Mouse (Mus musculus) C2C12 (cell line): ENCODE results near the gene Rgs19. TPM values are rescaled to one million over a fixed set of nuclear protein-coding genes. Genes with fewer than 3 reads are reported as not detected.

ENCODE experiments used
- H3K27me3 ChIP-seq: one replicate; pipeline ENCODE4 v1.6.1; 2011; ENCODE audit not compliant: control insufficient read depth, insufficient read depth, insufficient read length
- H3K36me3 ChIP-seq: one replicate; pipeline ENCODE4 v1.6.1; 2011; ENCODE audit not compliant: control insufficient read depth, insufficient read depth
- H3K4me3 ChIP-seq: one replicate; pipeline ENCODE4 v1.5.1; 2011; ENCODE audit warnings: mild to moderate bottlenecking, control low read depth; ENCODE audit not compliant: poor library complexity, insufficient read depth, severe bottlenecking
- H3K79me2 ChIP-seq: one replicate; pipeline ENCODE4 v1.6.1; 2011; ENCODE audit not compliant: control insufficient read depth, insufficient read depth
- H3K79me3 ChIP-seq: one replicate; pipeline ENCODE4 v1.6.1; 2011; ENCODE audit warnings: low read depth, control low read depth
- H3ac ChIP-seq: one replicate; pipeline ENCODE3; 2011; ENCODE audit warnings: low read depth; ENCODE audit not compliant: control insufficient read depth, insufficient read length
- CEBPB ChIP-seq: IDR thresholded peaks from one replicate; pipeline ENCODE4 v1.6.1; 2011; ENCODE audit warnings: low read depth, mild to moderate bottlenecking, control low read depth, moderate library complexity
- CTCF ChIP-seq: IDR thresholded peaks from one replicate; pipeline ENCODE4 v1.5.1; 2011; ENCODE audit not compliant: control insufficient read depth, insufficient read depth, insufficient read length
- FOSL1 ChIP-seq: IDR thresholded peaks from one replicate; pipeline ENCODE4 v1.8.0; 2011; ENCODE audit warnings: mild to moderate bottlenecking, low read length; ENCODE audit not compliant: poor library complexity, insufficient read depth, severe bottlenecking
- MAX ChIP-seq: IDR thresholded peaks from one replicate; pipeline ENCODE4 v1.6.1; 2011; ENCODE audit warnings: mild to moderate bottlenecking, control low read depth
- MYOD1 ChIP-seq: IDR thresholded peaks from one replicate; pipeline ENCODE4 v1.6.1; 2011; ENCODE audit warnings: low read depth; ENCODE audit not compliant: control insufficient read depth, insufficient read length
- MYOG ChIP-seq: IDR thresholded peaks from one replicate; pipeline ENCODE4 v1.6.1; 2011; ENCODE audit not compliant: control insufficient read depth, insufficient read length; ENCODE audit errors: extremely low read depth
- USF1 ChIP-seq: IDR thresholded peaks from one replicate; pipeline ENCODE4 v1.6.1; 2011; ENCODE audit warnings: low read depth, mild to moderate bottlenecking, control low read depth, moderate library complexity
- polyA plus RNA-seq: library from polyadenylated mRNA; unstranded; fragments of >200 nt; fragmentation: generic; extraction: Trizol; gene quantifications from one replicate; pipeline ENCODE4 v1.2.1, GENCODE M21; 2012; ENCODE audit warnings: missing spikeins

Rgs19 gene
- polyA plus RNA-seq, 1 experiment: 66.4 TPM

GRCm38 (mm10) chr2:181720061-181720460 lies 26.3 kb upstream of the Rgs19 start:
- no peaks in the 10 kb centered on the region for H3K79me3 ChIP-seq
- TF ChIP-seq MAX: no peak
- no peak for TF ChIP-seq FOSL1
- TF ChIP-seq USF1: no peak

GRCm38 (mm10) chr2:181716991-181717390 lies 23.2 kb upstream of the Rgs19 start:
- H3ac ChIP-seq: no peak overlapping the region
- no peaks in the 10 kb centered on the region for H3K79me2 ChIP-seq
- H3K4me3 ChIP-seq: no peak overlapping the region
- H3K79me3 ChIP-seq: no peaks in the 10 kb centered on the region
- H3K36me3 ChIP-seq: no peaks in the 10 kb centered on the region
- TF ChIP-seq MYOG (no peak), CEBPB (no peak), FOSL1 (no peak), MYOD1 (no peak), MAX (no peak), CTCF (no peak), USF1 (no peak)
- peaks cover 8% of the 10 kb centered on the region for H3K27me3 ChIP-seq

More at GRCm38 (mm10) chr2:181720061-181720460, 26.3 kb upstream of the Rgs19 start:
- Histone ChIP-seq H3K4me3 (no peak overlapping the region), H3K36me3 (no peaks in the 10 kb centered on the region), H3K79me2 (no peaks in the 10 kb centered on the region), H3ac (no peak overlapping the region), H3K27me3 (peaks cover 5% of the 10 kb centered on the region)

- no peak overlapping the region for H3K4me3 ChIP-seq
These were observed 21.6 kb upstream of the Rgs19 start for GRCm38 (mm10) chr2:181715382-181715781.

GRCm38 (mm10) chr2:181714903-181715326 lies 21.1 kb upstream of the Rgs19 start, which contains the start of gene Oprl1:
Oprl1 (plus strand) TSS chr2:181715016.
- H3K79me3 ChIP-seq: no peaks in the 10 kb centered on the region
- H3K79me2 ChIP-seq: no peaks in the 10 kb centered on the region
- H3ac ChIP-seq: no peak within 1 kb of the TSS
- H3K4me3 ChIP-seq: no peak within 1 kb of the TSS
- no peak for TF ChIP-seq USF1
- no peak for TF ChIP-seq MYOG
- TF ChIP-seq MYOD1: no peak
- TF ChIP-seq CTCF: no peak
- no peak for TF ChIP-seq FOSL1
- TF ChIP-seq MAX: no peak
- no peak for TF ChIP-seq CEBPB
- H3K27me3 ChIP-seq: peaks cover 8% of the 10 kb centered on the region
- H3K36me3 ChIP-seq: no peaks in the 10 kb centered on the region

More at GRCm38 (mm10) chr2:181715382-181715781, 21.6 kb upstream of the Rgs19 start:
- H3K27me3 ChIP-seq: peaks cover 8% of the 10 kb centered on the region
- H3K79me3 ChIP-seq: no peaks in the 10 kb centered on the region
- no peaks in the 10 kb centered on the region for H3K36me3 ChIP-seq
- no peak overlapping the region for H3ac ChIP-seq
- no peak for TF ChIP-seq MYOD1
- TF ChIP-seq CEBPB: no peak
- no peak for TF ChIP-seq USF1
- no peak for TF ChIP-seq FOSL1
- no peak for TF ChIP-seq MAX
- no peak for TF ChIP-seq CTCF
- no peak for TF ChIP-seq MYOG
- H3K79me2 ChIP-seq: no peaks in the 10 kb centered on the region

- TF ChIP-seq MAX (no peak), CTCF (no peak), MYOG (no peak), CEBPB (no peak)
- Histone ChIP-seq H3ac (no peak overlapping the region), H3K36me3 (no peaks in the 10 kb centered on the region)
These were observed 20.0 kb upstream of the Rgs19 start for GRCm38 (mm10) chr2:181713749-181714148.

GRCm38 (mm10) chr2:181706668-181707067 lies 12.9 kb upstream of the Rgs19 start:
- H3K36me3 ChIP-seq: no peaks in the 10 kb centered on the region
- H3K79me3 ChIP-seq: no peaks in the 10 kb centered on the region
- H3K79me2 ChIP-seq: no peaks in the 10 kb centered on the region
- no peak for TF ChIP-seq FOSL1
- TF ChIP-seq CEBPB: no peak
- no peak for TF ChIP-seq MYOD1
- no peak for TF ChIP-seq USF1
- TF ChIP-seq CTCF: no peak
- no peak for TF ChIP-seq MAX
- no peak for TF ChIP-seq MYOG
- no peak overlapping the region for H3K4me3 ChIP-seq
- H3K27me3 ChIP-seq: no peaks in the 10 kb centered on the region
- no peak overlapping the region for H3ac ChIP-seq

More at GRCm38 (mm10) chr2:181713749-181714148, 20.0 kb upstream of the Rgs19 start:
- Histone ChIP-seq H3K79me3 (no peaks in the 10 kb centered on the region), H3K4me3 (no peak overlapping the region), H3K79me2 (no peaks in the 10 kb centered on the region), H3K27me3 (peaks cover 8% of the 10 kb centered on the region)
